Mouse (Mus musculus) embryonic facial prominence, embryonic 12.5 days (tissue): ENCODE measurements around the gene 4932415D10Rik. TPM values are rescaled to one million over a fixed set of nuclear protein-coding genes. Genes with fewer than 3 reads are reported as not detected.

Source experiments
- ATAC-seq: fragments of 200-750 bp; cut with Nextera tagmentation; 2 replicates; pipeline ENCODE4 v1.8.0; 2017; ENCODE audit not compliant: insufficient number of reproducible peaks, insufficient read depth, low FRiP score, low TSS enrichment
- H3K27ac ChIP-seq: fragments of 300-500 bp; sonication (generic); 2 replicates; pipeline ENCODE4 v1.5.1; 2016; ENCODE audit warnings: mild to moderate bottlenecking
- H3K27me3 ChIP-seq: fragments of 300-500 bp; sonication (generic); 2 replicates; pipeline ENCODE4 v1.6.1; 2016; ENCODE audit warnings: mild to moderate bottlenecking, moderate library complexity
- H3K36me3 ChIP-seq: fragments of 300-500 bp; sonication (generic); 2 replicates; pipeline ENCODE4 v1.6.1; 2016; ENCODE audit warnings: mild to moderate bottlenecking
- H3K4me1 ChIP-seq: fragments of 300-500 bp; sonication (generic); 2 replicates; pipeline ENCODE4 v1.6.1; 2016
- H3K4me2 ChIP-seq: fragments of 300-500 bp; sonication (generic); replicated peaks from 2 replicates; pipeline ENCODE4 v1.6.1; 2016; ENCODE audit warnings: mild to moderate bottlenecking, moderate library complexity
- H3K4me3 ChIP-seq: fragments of 300-500 bp; sonication (generic); 2 replicates; pipeline ENCODE4 v1.5.1; 2016; ENCODE audit warnings: mild to moderate bottlenecking
- H3K9ac ChIP-seq: fragments of 300-500 bp; sonication (generic); 2 replicates; pipeline ENCODE4 v1.6.1; 2016; ENCODE audit warnings: mild to moderate bottlenecking, moderate library complexity
- H3K9me3 ChIP-seq: fragments of 300-500 bp; sonication (generic); 2 replicates; pipeline ENCODE4 v1.6.1; 2016; ENCODE audit warnings: mild to moderate bottlenecking, moderate library complexity
- WGBS: fragments of 180-500 bp; shearing (Covaris S2); methylation state at CpG from one replicate; pipeline ENCODE4 v1.1.7; 2016; 5-methylcytosine and 5-hydroxymethylcytosine counted together
- polyA plus RNA-seq: library from polyadenylated mRNA; unstranded; fragments of >200 nt; fragmentation: Nextera tagmentation; extraction: Ambion mirVana; gene quantifications from 2 replicates; pipeline ENCODE4 v1.2.1, GENCODE M21; 2016

Gene 4932415D10Rik
- polyA plus RNA-seq = not detected in 2 replicates

GRCm38 (mm10) chr10:82316482-82316881 lies at the start of gene 4932415D10Rik:
Gene 4932415D10Rik (minus strand): TSS chr10:82316582.
- no peaks in the 10 kb centered on the region for H3K36me3 ChIP-seq
- WGBS = 90% methylated on average over 1 of the region's 1 CpGs

GRCm38 (mm10) chr10:82361911-82362310 lies 45.5 kb upstream of the 4932415D10Rik start:
- Histone ChIP-seq H3K4me1 (no peaks in the 10 kb centered on the region), H3K27me3 (no peaks in the 10 kb centered on the region), H3K27ac (no peak overlapping the region), H3K9ac (no peak overlapping the region), H3K9me3 (peaks cover 31% of the 10 kb centered on the region), H3K4me2 (no peak overlapping the region), H3K4me3 (no peak overlapping the region), H3K36me3 (peaks cover 11% of the 10 kb centered on the region; the same call in 1 of the 2 replicates)
- ATAC-seq = no peak
- 86% methylated on average over 9 of the region's 9 CpGs for WGBS

More at GRCm38 (mm10) chr10:82316482-82316881, at the start of gene 4932415D10Rik:
- Histone ChIP-seq H3K9me3 (no peaks in the 10 kb centered on the region; the same call in 1 of the 2 replicates), H3K27ac (no peak within 1 kb of the TSS), H3K4me1 (no peaks in the 10 kb centered on the region), H3K9ac (no peak within 1 kb of the TSS), H3K27me3 (no peaks in the 10 kb centered on the region), H3K4me3 (no peak within 1 kb of the TSS), H3K4me2 (no peak within 1 kb of the TSS)
- no peak for ATAC-seq

DNA sequence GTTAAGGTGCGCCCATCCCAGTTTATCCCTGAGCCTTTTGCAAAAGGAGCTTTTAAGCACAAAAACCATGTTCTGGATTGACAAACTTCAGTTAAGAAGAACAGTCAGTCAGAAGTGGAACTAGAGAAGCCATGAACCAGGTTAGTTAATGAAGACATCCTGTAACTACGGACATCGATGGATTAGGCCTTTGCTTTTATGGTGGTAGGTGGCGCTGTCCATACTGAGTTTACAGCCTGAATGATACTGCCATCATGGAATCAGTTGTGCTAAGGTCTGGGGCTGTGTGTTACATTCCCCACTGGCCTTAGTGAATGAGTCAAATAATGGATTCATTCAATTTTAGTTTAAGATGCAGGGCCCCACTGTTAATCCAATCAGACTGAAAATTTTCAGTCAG lies 39.0 kb upstream of the 4932415D10Rik start:
- Histone ChIP-seq H3K27me3 (no peaks in the 10 kb centered on the region), H3K4me2 (no peak overlapping the region), H3K4me1 (no peaks in the 10 kb centered on the region), H3K9ac (no peak overlapping the region), H3K9me3 (peaks cover 9% of the 10 kb centered on the region), H3K27ac (no peak overlapping the region), H3K36me3 (no peaks in the 10 kb centered on the region), H3K4me3 (no peak overlapping the region)
- no peak for ATAC-seq
- WGBS = 98% methylated on average over 4 of the region's 4 CpGs

DNA sequence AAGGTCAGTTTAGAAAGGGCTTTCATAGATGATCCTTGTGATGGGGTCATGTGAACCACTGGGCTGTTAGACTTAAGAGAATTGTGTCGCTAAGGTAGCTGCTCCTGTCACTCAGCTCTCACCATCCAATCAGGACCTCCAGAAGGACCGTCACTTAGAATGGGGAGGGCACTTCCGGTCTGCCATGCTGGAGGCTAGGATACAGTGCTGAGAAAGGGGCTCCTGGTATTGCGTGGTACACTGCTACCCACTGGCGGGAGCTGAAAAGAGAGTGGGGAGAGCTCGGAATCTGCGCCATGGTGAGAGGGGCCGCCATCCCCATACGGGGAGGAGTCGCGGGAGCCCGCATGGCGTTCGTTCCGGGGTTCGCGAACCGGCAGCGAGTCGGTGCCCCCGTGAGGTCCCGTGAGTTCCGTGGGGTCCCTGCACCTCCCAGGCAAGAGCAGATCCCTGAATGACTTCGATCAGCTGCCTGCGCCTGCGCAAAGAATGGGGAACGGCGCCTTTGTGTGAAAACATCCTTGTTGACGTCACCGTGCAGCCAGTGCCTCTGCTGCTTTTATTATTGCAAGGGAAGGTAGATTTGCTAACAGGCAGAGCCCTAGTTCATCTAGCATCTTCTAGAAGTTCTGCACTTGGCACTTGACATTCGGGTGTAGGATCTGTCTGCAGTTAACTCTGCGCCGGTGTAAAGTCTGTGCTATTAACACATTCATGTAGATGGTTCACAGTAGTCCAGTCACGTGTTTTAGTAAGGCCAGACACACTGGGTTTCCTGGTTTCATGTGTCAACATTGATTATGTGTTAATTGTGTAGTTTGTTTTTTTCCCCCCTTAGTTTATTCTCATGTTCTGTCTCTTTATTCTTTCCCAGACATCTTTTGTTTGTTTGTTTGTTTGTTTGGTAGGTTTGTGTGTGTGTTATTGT lies 38.0 kb upstream of the 4932415D10Rik start, which contains the start of gene Gm4924:
Gene Gm4924 (plus strand): TSS at position 173 of the 928 bp plus-strand sequence.
- Histone ChIP-seq H3K4me2 (peak within 1 kb of the TSS; percentile 49), H3K9ac (peak within 1 kb of the TSS; percentile 69), H3K36me3 (no peaks in the 10 kb centered on the region), H3K27me3 (no peaks in the 10 kb centered on the region), H3K27ac (peak within 1 kb of the TSS; percentile 93), H3K4me1 (no peaks in the 10 kb centered on the region), H3K4me3 (peak within 1 kb of the TSS; percentile 68), H3K9me3 (peaks cover 5% of the 10 kb centered on the region)
- ATAC-seq = peak; percentile 100
- WGBS = 5% methylated on average over 34 of the region's 34 CpGs

DNA sequence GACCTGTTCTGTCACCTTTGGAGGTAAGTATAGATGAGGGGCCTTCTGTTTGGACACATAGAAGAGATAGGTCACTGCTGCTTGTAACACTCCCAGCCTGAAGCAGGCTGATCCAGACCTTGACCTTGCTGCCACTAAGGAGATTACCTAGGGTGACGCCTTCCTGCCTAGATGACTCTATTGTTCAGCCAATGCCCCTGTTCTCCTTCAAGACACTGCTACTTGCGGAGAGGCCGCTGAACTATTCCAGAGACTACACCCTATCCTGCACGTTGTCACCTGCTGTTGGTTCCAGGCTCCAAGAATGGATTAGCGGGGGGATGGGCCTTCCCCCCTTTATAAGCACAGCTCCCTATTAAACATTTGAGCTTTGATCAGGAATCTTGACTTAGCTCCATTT lies 13.4 kb upstream of the 4932415D10Rik start:
- H3K36me3 ChIP-seq = no peaks in the 10 kb centered on the region
- no peak for ATAC-seq

GRCm38 (mm10) chr10:82320134-82320533 lies 3.8 kb upstream of the 4932415D10Rik start:
- H3K4me2 ChIP-seq = no peak overlapping the region
- WGBS = 62% methylated on average over 3 of the region's 3 CpGs

More for the DNA sequence above, 13.4 kb upstream of the 4932415D10Rik start:
- Histone ChIP-seq H3K27me3 (no peaks in the 10 kb centered on the region), H3K9ac (no peak overlapping the region), H3K4me2 (no peak overlapping the region), H3K27ac (no peak overlapping the region), H3K4me3 (no peak overlapping the region), H3K4me1 (no peaks in the 10 kb centered on the region), H3K9me3 (no peaks in the 10 kb centered on the region)
- whole genome bisulfite sequencing = 80% methylated on average over 5 of the region's 5 CpGs

DNA sequence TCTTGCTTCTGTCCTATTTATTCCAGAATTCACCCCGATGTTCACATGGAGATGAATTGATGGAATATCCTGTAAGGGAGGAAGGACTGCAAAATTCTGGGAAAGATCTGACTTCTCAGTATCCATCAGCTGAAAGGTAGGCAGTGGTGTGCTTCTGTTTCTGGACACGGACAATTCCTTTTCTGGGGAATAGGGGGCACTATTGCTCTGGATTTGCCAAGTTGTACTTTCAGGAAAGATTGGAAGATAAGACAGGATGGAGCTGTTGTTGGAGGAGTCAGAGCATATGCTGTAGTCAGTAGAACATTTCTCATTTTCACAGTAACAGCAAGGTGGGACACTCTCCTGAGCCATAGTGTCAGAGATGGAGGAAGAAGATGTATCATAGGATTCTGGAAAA lies 19.9 kb downstream of the 4932415D10Rik start:
- Histone ChIP-seq H3K4me1 (no peaks in the 10 kb centered on the region), H3K27ac (no peak overlapping the region), H3K27me3 (no peaks in the 10 kb centered on the region), H3K4me2 (no peak overlapping the region), H3K9me3 (0 out of 2 replicates have a peak, but pooled peaks cover 3% of the 10 kb centered on the region), H3K4me3 (no peak overlapping the region), H3K9ac (no peak overlapping the region), H3K36me3 (no peaks in the 10 kb centered on the region)
- ATAC-seq = no peak
- WGBS = 50% methylated on average over 2 of the region's 2 CpGs

More at GRCm38 (mm10) chr10:82320134-82320533, 3.8 kb upstream of the 4932415D10Rik start:
- H3K27me3 ChIP-seq = no peaks in the 10 kb centered on the region
- no peaks in the 10 kb centered on the region for H3K36me3 ChIP-seq
- H3K4me3 ChIP-seq = no peak overlapping the region
- H3K9ac ChIP-seq = no peak overlapping the region
- no peak for ATAC-seq
- peaks cover 3% of the 10 kb centered on the region; the same call in 1 of the 2 replicates for H3K9me3 ChIP-seq
- no peak overlapping the region for H3K27ac ChIP-seq
- H3K4me1 ChIP-seq = no peaks in the 10 kb centered on the region

DNA sequence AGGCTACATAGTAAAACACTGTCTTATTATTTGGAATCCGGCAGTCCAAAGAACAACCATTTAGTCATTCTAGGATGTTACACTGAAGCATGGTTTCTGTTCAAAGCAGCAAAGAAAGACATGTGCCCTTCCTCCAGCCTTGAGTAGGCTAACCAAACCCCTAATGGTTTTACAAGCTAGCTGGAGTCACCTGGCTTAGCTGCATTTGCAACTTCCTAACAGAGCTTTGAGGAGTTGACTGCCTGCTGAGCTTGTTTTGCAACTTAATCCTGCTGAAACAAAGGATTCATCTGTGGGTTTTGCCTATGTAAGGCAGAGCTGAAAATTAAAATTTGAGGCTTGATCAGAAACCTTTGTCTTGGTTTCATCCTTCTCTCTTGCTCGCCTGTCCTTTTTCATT lies 59.1 kb downstream of the 4932415D10Rik start:
- Histone ChIP-seq H3K27ac (no peak overlapping the region), H3K36me3 (no peaks in the 10 kb centered on the region), H3K4me3 (no peak overlapping the region), H3K4me2 (no peak overlapping the region), H3K9ac (no peak overlapping the region), H3K27me3 (no peaks in the 10 kb centered on the region), H3K4me1 (no peaks in the 10 kb centered on the region), H3K9me3 (0 out of 2 replicates have a peak, but pooled peaks cover 4% of the 10 kb centered on the region)
- 85% methylated on average over 2 of the region's 2 CpGs for WGBS
- ATAC-seq = no peak

DNA sequence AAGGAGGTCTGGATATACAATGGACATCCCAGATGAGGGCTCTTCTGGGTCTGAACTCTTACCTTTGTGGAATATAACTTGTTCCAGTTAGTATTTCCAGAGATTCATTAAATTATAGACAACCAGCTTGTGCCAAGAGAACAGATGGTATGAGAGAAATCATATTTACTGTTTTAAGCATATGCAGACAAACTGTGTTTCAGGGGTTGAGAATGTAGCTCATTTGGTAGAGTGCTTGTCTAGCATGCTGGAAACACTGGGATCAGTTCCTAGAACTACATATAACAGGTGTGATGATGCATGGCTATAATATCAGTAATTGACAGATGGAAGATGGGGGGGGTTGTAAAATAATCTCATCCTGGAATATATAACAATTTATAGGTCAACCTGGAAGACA lies 71.4 kb downstream of the 4932415D10Rik start:
- Histone ChIP-seq H3K4me1 (no peaks in the 10 kb centered on the region), H3K4me2 (no peak overlapping the region), H3K36me3 (no peaks in the 10 kb centered on the region), H3K4me3 (no peak overlapping the region), H3K27ac (no peak overlapping the region), H3K27me3 (no peaks in the 10 kb centered on the region), H3K9ac (no peak overlapping the region), H3K9me3 (peaks cover 4% of the 10 kb centered on the region; the same call in 1 of the 2 replicates)
- no peak for ATAC-seq

DNA sequence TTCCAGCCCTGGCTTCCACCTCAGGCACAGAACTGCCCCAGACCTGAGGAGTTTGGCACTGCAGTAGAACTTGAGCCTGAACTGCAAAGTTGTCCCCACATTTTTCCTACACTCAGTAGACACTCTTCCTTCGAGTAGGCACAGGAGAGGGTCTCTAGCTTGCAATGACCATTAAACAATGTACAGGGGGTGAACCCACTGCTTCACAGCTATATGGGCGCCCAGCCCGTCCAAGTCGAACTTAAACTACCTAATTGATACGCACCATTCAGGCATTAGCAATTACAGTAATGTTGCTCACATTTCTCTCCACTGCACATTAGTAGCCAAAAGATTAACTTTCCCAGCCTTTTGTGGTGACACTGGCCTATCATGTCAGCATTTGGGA lies 75.0 kb downstream of the 4932415D10Rik start:
- H3K36me3 ChIP-seq = peaks cover 6% of the 10 kb centered on the region
- peak overlapping the region; percentile 64 for H3K4me2 ChIP-seq
- H3K27me3 ChIP-seq = no peaks in the 10 kb centered on the region
- ATAC-seq = no peak
- 72% methylated on average over 5 of the region's 5 CpGs for WGBS
- no peak overlapping the region for H3K9ac ChIP-seq
- no peaks in the 10 kb centered on the region for H3K4me1 ChIP-seq
- peaks cover 18% of the 10 kb centered on the region for H3K9me3 ChIP-seq
- H3K4me3 ChIP-seq = peak overlapping the region; percentile 77
- H3K27ac ChIP-seq = peak overlapping the region; percentile 83; the same call in 1 of the 2 replicates

- peak within 1 kb of the TSS; percentile 77 for H3K4me3 ChIP-seq
These were observed 75.5 kb downstream of the 4932415D10Rik start, which contains the start of gene Zfp938 for GRCm38 (mm10) chr10:82240742-82241400. Gene Zfp938 (minus strand): TSS chr10:82241280.

More at GRCm38 (mm10) chr10:82240742-82241400, 75.5 kb downstream of the 4932415D10Rik start, which contains the start of gene Zfp938:
- H3K4me1 ChIP-seq = no peaks in the 10 kb centered on the region
- peak within 1 kb of the TSS; percentile 74 for H3K9ac ChIP-seq
- ATAC-seq = peak; percentile 97
- WGBS = 4% methylated on average over 27 of the region's 27 CpGs
- H3K36me3 ChIP-seq = peaks cover 10% of the 10 kb centered on the region
- H3K27ac ChIP-seq = peak within 1 kb of the TSS; percentile 83
- peaks cover 21% of the 10 kb centered on the region for H3K9me3 ChIP-seq
- peak within 1 kb of the TSS; percentile 64 for H3K4me2 ChIP-seq
- no peaks in the 10 kb centered on the region for H3K27me3 ChIP-seq
